Mouse (Mus musculus) cerebellum, postnatal 14 days (tissue): ENCODE results near the gene Gnai3.
A peak's percentile ranks its signal among the peaks of the same experiment; 100 is the strongest.

ENCODE experiments used
- DNase-seq, 2 experiments: peaks; one replicate each; pipeline ENCODE4 v3.0.0; 2021; ENCODE audit warnings: mixed read lengths in 2 of 2

Gnai3 gene

DNA sequence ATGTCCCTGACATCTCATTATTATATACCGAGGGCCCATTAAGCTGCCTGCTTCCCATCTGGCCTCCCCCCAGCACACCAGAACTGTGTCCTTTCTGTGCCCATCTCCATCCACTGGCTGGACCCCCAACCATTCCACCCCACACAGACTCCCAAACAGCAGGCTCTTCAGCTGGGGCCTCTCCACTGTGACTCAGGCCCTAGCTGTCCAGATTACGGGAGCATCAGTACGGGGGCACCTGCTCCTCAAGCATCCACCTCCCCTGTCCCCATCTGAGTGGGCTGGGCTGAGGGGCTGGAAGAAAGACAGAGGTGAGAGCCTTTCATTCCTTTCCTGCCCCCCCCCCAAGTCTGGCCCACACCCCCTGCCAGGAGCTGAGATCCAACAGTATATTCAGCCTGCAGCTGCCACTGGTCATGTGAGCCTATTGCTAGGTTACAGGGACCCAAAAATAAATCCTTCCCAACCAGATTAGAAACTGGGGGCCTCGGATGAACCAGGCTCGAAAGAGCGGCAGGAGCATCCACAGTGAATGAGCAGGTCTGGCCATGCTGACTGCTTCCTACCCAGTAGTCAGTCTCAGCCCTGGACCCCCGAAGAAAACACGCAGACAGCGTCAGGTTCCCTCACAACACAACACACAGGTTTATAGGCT, 12.6 kb upstream of the Gnai3 start:
- peak; percentile 20 to 43 for DNase-seq

DNA sequence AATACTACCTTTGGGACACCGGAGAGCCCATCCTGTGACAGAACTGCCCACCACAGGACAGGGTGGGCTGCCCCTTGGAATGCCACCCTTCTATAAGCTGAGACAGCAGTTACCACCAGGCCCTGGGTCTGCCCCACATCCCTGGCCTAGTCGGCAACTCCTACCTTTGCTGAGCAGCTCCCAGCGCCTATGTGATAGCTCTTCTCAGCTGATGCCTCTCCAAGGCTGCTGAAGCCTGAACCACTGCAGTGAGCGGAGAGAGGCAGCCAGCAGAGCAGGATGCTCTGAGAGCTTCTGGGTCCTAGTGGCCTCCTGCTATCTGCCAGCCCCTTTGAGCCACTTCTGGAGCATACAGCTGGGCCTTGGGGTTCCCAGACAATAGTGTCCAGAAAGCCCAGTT, 8.7 kb upstream of the Gnai3 start, which contains the start of gene Gpr61:
TSS of gene Gpr61 (minus strand) at position 227 of the 400 bp plus-strand sequence.
- peak; percentile 24 to 28 for DNase-seq

DNA sequence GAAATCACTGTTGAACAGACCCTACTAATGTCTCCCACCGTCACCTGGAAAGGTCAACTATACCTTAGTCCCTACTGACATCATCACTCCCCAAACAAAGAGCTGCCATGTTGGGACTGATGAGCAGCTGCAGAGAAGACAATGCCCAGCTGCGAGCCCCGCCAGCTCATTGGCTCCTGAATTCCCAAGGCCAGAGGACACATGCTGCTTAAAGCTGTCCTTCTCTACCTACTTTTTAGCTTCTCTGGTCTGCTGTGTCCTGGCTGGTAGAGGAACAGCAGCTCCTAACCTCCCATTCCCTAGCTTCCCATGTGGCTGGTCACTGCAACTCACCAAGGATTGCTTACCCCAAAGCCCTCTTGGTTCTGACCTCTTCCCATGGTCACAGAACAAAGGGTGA, 6.3 kb upstream of the Gnai3 start:
- no peak for DNase-seq

DNA sequence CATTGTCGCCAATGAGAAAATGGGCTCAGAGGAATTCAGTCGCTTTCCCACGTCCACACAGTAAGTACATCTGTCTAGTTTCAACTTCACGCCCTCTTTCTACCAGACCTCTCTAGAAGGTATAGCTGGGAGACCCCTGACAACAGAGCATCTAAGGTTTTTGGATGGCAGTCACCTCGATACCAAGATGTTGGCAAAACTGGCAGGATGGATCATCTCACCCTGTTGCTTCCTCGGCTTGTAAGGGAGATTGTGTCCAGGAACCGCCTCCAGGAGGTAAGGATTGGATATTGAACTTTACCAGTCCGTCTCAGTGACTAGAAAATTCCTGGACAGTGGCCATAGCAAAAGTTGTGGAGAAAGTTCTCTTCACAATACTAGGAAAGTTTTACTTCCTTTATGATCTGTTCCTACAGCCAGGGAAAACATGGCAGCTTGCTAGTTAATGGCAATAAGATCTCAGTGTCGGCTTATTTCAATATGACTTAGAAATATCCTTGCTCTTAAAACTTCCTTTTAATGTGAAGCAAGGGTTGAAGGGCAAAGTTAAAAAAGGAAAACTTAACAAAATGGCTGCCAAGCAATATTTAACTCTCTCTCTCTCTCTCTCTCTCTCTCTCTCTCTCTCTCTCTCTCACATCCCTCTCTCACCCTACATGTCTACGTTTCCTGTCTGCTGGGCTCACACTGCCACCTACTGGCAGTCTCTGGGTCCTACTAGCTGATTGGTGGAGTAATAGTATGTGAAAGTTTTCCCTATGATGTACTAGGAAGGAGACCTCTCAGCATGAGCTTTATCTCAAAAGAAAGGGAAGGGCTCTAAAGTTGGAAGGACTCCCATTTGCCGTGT, 1.7 kb upstream of the Gnai3 start:
- DNase-seq = peak; percentile 91 to 94

DNA sequence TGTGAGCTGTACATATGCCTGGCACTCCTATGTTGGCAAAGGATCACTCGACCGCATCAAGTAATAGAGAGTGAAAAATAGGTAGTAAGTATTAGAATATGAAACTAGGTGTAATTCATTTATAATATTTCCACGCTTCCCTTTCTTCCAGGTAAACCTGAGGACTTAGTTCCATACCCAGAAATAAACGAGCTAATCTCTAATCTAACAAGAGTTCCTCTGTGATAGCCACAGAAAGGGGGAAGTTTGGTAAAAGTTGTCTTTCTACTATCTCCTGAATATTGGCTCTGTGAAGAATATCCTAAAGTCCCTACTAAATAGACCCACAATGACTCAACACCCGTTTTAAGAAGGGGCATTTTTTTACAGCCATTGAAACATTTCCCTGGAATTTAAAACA, 725 bp upstream of the Gnai3 start:
- no peak for DNase-seq

GRCm38 (mm10) chr3:108140786-108141185, 5.2 kb downstream of the Gnai3 start:
- DNase-seq = no peak

DNA sequence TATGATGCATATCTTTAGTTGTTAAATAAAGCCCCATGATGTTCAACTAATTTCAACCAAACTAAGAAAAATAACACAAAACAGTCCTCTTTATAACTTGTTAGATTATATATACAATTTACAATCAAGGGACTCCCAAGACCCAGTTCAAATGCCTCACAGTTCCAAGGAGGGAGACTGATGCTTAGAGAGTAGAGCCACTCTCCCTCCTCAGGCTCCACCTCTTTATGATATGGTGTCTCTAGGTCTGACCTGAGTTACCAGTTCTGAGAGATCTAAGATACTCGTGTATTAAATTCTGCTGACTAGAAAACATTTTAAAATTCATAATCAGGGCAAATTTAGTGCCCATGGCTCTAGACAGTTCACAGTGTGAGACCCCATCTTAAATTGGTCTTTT, 6.8 kb downstream of the Gnai3 start:
- no peak for DNase-seq

GRCm38 (mm10) chr3:108134701-108135100, 11.2 kb downstream of the Gnai3 start:
- no peak for DNase-seq

DNA sequence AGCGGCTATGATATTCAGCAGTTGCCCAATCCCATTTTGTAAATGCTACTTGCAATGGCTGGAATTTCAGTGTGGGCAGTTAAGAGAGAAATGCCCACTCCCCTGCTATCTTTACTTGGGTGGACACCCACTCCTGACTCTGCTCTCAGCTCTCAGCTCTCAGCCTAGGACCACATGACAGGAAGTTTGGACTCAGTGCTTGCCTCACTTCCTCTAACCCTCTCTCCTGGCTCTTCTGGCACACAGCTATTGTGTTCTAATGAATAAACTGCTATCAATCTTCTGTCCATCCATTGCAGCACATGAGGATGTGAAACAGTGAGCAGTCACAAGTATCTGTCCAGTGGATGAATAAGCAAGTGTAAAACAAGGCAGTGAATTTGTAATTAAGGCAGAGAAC, 13.5 kb downstream of the Gnai3 start:
- DNase-seq = no peak

DNA sequence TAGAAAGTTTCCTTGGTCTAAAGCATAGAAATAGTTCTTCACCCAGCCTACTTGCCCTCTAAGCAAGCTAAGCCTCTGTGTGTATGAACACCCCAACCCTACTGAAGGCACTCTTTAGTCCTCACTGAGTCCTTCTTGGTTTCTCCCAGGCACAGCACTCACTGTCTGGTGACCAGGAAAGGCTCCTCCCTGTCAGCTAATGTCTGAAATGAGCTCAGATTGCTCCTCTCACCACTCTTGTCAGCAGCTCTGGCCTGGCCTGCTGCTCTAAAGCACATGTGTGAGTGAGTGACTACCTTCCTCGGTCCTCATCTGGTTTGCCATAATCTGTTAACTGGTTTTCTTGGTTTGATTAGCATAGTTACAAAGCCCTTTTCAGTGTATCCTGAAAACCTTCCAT, 14.1 kb downstream of the Gnai3 start:
- DNase-seq = no peak

DNA sequence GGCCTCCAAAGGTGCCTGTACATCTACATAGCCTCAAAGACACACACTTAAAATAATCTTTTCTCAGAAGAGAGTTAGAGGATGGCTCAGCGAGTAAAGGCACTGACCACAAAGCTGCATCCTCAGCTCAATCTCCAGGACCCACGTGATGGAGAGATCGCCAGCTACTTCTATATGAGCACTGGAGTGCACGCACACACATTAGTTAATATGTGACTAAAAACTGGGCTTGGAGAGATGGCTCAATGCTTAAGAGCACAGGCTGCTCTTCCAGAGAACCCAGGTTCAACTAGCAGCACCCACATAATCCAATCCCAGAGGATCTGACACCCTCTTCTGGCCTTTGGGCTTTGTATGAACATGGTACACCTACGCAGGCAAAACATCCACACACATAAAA, 14.7 kb downstream of the Gnai3 start:
- no peak for DNase-seq

- DNase-seq = no peak
Observed at GRCm38 (mm10) chr3:108129804-108130203, 16.1 kb downstream of the Gnai3 start.

- DNase-seq = no peak
Observed at GRCm38 (mm10) chr3:108129367-108129766, 16.6 kb downstream of the Gnai3 start.

GRCm38 (mm10) chr3:108128520-108128919, 17.4 kb downstream of the Gnai3 start:
- no peak for DNase-seq

DNA sequence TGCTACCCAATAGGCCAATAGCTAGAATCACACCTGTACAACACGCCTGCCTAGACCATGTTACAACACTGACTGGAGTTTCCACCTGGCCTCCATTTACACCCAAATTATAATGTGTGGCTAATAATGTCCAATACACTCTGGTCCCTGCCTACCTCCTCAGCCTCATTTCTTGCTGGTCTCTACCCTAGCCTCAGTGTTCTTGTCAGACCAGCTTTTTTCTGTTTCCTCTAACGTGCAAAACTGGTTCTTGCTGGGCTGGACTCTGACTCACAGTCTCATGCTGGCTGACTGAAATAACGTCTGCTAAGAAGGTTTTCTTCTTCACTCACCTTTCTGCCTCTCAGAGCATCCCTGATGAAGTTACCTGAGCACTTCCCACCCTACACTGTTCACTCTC, 19.6 kb downstream of the Gnai3 start:
- no peak for DNase-seq

GRCm38 (mm10) chr3:108124131-108124530, 21.8 kb downstream of the Gnai3 start:
- DNase-seq = no peak

- DNase-seq = no peak
Observed at GRCm38 (mm10) chr3:108123242-108123641, 22.7 kb downstream of the Gnai3 start.

GRCm38 (mm10) chr3:108121101-108121500, 24.8 kb downstream of the Gnai3 start:
- DNase-seq = no peak

- DNase-seq = no peak
Observed at GRCm38 (mm10) chr3:108117465-108117864, 28.5 kb downstream of the Gnai3 start.

- DNase-seq = no peak
Observed at GRCm38 (mm10) chr3:108113591-108114289, 32.2 kb downstream of the Gnai3 start.

DNA sequence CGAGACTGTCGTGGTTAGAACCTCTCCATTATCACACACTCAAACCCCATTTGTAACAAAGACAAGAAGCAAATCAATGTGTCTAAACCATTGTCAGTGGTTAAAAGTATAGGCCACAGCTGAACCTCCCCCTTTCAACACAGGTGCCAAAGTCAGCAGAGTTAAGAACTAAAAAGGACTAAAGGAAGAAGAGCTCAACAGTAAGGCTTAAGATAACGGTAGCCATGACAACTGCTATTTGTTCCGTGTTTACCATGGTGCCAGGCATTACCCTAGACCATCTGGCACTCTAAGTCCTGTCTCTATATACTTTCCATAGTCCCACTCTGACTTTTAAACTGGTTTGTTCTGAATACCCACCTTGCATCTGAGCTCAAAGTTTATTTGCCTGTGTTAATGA, 33.3 kb downstream of the Gnai3 start:
- no peak for DNase-seq

DNA sequence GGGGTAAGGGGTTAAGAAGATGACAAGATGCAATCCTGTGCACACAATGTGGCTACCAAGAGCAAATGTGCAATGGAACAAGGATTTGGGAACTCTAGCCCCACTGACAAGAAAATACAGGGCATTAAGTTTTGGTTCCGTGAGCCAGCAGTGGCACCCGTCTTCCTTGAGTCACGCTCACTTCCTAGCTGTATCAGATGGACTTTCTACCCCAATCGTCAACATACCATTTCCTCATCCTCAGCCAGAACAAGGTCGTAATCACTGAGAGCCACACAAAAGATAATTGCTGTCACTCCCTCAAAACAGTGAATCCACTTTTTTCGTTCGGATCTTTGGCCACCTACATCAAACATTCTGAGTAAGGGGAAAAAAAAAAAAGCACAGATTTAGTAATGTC, 33.7 kb downstream of the Gnai3 start:
- DNase-seq = no peak

DNA sequence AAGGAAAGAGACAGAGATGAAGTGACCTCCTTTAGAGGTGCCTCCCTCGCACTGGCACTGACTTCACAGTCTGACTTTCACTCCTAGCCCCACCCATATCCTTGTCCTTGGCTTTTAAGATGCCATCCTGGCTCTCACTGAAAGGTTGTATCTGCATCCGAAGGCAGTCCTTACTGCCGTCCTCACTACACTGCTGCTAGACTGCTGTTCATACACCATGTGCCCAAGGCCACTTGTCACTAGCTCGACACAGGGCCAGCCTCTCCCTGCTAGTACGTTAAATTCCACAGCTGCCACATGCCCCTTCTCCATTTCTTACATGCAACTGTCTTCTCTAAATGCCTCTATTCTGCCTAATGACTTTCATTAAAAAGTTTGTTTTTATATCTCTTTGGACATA, 34.6 kb downstream of the Gnai3 start:
- DNase-seq = no peak

GRCm38 (mm10) chr3:108105281-108105680, 40.7 kb downstream of the Gnai3 start:
- no peak for DNase-seq
